Mouse (Mus musculus): Measurements from ENCODE around the gene Rpl11. TPM values are rescaled to one million over a fixed set of nuclear protein-coding genes. Genes with fewer than 3 reads are reported as not detected.
"Not testable (repeated sequence)": the region's sequence is repeated elsewhere in the genome, so short reads cannot be mapped to it uniquely, and the experiment has no call there.

Rpl11 gene
- polyA plus RNA-seq, 1 experiment from 2014 or later, result 481 TPM

DNA sequence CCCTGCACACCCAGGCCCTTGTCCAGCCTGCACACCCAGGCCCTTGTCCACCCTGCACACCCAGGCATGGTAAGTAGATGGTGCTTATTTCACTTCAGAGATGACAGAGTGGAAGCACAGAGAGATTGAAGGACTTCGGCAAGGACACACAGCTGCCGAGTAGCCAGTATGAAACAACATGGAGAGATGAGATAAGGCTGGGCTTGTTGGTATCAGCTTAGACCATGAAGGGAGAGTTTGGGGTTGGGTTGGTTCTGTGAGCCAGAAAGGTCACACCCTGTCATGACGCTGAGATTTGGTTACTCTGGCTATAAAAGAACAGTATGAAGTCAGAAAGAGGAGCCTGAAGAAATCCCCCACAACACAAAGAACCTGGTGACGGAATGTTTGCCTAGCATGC lies 16.1 kb upstream of the Rpl11 start:
- ATAC-seq (ENCODE audit: low FRiP score, low read depth), result no peak
- no peak overlapping the region for H3K4me3 ChIP-seq
- WGBS, result 77% methylated on average over 4 of the region's 4 CpGs

DNA sequence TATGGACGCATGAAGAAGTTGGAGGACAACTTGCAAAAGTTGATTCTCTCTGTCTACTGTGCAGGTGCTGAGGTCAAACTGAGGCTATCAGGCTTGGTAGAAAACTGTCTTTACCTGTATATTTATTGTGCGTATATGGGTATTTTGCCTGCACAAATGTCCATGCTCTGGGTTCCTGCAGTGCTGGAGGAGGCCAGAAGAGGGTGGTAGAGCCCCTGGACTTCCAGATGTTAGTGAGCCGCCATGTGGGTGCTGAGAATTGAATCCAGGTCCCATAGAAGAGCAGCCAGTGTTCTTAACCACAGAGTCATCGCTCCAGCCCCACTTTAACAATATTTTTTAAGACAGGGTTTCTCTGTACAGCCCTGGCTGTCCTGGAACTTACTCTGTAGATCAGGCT lies 9.9 kb upstream of the Rpl11 start:
- no peak overlapping the region for H3K4me2 ChIP-seq (replicated peaks)
- H3K27me3 ChIP-seq, result no peaks in the 10 kb centered on the region
- no peaks in the 10 kb centered on the region for H3K9me3 ChIP-seq
- H3K4me1 ChIP-seq, result no peaks in the 10 kb centered on the region
- WGBS, result 88% methylated on average over 4 of the region's 4 CpGs
- no peak overlapping the region for H3K4me3 ChIP-seq
- H3K9ac ChIP-seq, result no peak overlapping the region
- ATAC-seq (ENCODE audit: low FRiP score, low read depth), result no peak
- H3K27ac ChIP-seq, result no peak overlapping the region
- no peaks in the 10 kb centered on the region for H3K36me3 ChIP-seq

More for the DNA sequence above, 16.1 kb upstream of the Rpl11 start:
- Histone ChIP-seq H3K4me2 (replicated peaks) (no peak overlapping the region), H3K4me1 (peaks cover 18% of the 10 kb centered on the region), H3K27me3 (no peaks in the 10 kb centered on the region), H3K9me3 (no peaks in the 10 kb centered on the region), H3K9ac (no peak overlapping the region), H3K27ac (no peak overlapping the region), H3K36me3 (no peaks in the 10 kb centered on the region)

DNA sequence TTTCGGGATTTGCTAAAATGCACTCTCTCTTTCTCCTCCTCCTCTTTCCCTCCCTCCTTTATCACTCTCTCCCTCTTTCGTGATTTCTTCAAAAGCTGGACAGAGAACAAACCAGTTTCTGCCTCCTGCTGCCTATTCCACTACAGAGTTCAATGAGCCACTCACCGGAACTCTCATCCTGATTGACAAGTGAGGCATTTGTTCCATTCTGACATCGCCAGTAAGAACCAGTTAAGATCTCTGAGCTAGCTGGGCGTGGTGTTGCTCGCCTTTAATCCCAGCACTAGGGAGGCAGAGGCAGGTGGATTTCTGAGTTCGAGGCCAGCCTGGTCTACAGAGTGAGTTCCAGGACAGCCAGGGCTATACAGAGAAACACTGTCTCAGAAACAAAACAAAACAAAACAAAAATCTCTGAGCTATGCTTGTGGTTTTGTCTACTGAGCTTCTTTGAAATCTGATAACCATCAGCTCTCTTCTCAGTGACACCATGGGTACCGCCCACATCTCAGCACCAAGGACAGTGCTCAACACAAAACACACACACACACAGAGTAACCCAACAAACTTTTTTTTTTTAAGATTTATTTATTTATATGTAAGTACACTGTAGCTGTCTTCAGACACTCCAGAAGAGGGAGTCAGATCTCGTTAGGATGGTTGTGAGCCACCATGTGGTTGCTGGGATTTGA lies 6.7 kb upstream of the Rpl11 start:
- ATAC-seq (ENCODE audit: low FRiP score, low read depth); H3K4me3 ChIP-seq; H3K9ac ChIP-seq; H3K4me2 ChIP-seq (replicated peaks); H3K9me3 ChIP-seq; H3K4me1 ChIP-seq; H3K27me3 ChIP-seq; H3K27ac ChIP-seq; H3K36me3 ChIP-seq: not testable (repeated sequence)
- 68% methylated on average over 9 of the region's 9 CpGs for WGBS

DNA sequence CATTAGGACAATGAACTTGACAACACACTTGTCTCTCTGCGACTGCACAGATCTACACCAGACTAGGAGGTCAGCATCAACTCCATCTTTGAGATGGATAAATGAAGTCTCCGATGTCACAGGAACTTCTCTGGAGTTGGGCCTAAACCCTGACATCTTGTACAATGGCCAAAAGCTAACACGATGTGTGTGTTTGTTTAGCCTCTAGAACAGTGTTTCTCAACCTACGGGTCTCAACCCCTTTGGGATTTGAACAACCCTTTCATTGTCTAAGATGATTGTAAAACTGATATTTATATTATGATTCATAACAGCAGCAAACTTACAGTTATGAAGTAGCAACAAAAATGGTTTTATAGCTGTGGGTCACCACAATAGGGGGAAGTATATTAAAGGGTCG lies 4.7 kb upstream of the Rpl11 start:
- H3K9ac ChIP-seq, result no peak overlapping the region
- ATAC-seq (ENCODE audit: low FRiP score, low read depth), result no peak
- H3K36me3 ChIP-seq, result no peaks in the 10 kb centered on the region
- no peaks in the 10 kb centered on the region for H3K4me1 ChIP-seq
- no peak overlapping the region for H3K4me3 ChIP-seq
- 89% methylated on average over 5 of the region's 5 CpGs for WGBS
- no peak overlapping the region for H3K27ac ChIP-seq
- no peak overlapping the region for H3K4me2 ChIP-seq (replicated peaks)
- no peaks in the 10 kb centered on the region for H3K27me3 ChIP-seq
- no peaks in the 10 kb centered on the region for H3K9me3 ChIP-seq

DNA sequence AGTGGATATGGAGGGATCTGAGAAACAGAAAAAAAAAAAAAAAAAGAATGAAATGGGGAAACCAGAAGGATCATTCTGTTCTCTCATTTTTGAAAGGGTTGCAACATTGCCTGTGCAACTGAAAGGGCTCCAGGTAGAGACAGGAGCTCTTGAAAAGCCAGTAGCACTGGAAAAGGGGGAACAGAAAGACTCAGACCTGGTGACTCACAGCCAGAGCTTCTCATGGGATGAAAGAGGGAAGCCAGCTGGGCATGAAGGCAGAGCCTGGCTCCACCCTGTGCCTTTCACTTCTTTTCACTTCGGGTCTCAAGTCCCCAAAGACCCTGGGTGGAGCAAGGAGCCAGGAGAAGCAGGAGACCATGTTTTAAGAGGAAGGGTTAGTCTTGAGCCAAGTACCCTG lies 2.8 kb upstream of the Rpl11 start:
- no peaks in the 10 kb centered on the region for H3K9me3 ChIP-seq
- WGBS, result 54% methylated on average over 1 of the region's 1 CpGs
- H3K4me3 ChIP-seq, result no peak overlapping the region
- H3K4me1 ChIP-seq, result peaks cover 13% of the 10 kb centered on the region
- no peak overlapping the region for H3K4me2 ChIP-seq (replicated peaks)
- H3K36me3 ChIP-seq, result peaks cover 12% of the 10 kb centered on the region
- H3K27ac ChIP-seq, result no peak overlapping the region
- no peak for ATAC-seq (ENCODE audit: low FRiP score, low read depth)
- H3K9ac ChIP-seq, result no peak overlapping the region
- no peaks in the 10 kb centered on the region for H3K27me3 ChIP-seq

DNA sequence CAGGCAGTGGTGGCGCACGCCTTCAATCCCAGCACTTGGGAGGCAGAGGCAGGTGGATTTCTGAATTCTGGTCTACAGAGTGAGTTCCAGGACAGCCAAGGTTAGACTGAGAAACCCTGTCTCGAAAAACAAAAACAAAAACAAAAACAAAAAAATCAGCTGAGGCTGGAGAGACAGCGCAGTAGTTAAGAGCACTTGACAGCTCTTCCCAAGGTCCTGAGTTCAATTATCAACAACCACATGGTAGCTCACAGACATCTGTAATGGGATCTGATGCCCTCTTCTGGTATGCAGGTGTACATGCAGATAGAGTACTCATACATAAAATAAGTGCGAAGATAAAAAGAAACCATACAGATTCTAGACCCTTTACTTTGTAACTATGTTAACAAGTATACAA lies 615 bp upstream of the Rpl11 start:
- Histone ChIP-seq H3K9me3 (no peaks in the 10 kb centered on the region), H3K27ac (no peak overlapping the region), H3K36me3 (peaks cover 34% of the 10 kb centered on the region), H3K27me3 (no peaks in the 10 kb centered on the region), H3K4me3 (no peak overlapping the region), H3K9ac (no peak overlapping the region), H3K4me2 (replicated peaks) (no peak overlapping the region), H3K4me1 (peaks cover 20% of the 10 kb centered on the region)
- 81% methylated on average over 5 of the region's 5 CpGs for WGBS
- ATAC-seq (ENCODE audit: low FRiP score, low read depth), result no peak

DNA sequence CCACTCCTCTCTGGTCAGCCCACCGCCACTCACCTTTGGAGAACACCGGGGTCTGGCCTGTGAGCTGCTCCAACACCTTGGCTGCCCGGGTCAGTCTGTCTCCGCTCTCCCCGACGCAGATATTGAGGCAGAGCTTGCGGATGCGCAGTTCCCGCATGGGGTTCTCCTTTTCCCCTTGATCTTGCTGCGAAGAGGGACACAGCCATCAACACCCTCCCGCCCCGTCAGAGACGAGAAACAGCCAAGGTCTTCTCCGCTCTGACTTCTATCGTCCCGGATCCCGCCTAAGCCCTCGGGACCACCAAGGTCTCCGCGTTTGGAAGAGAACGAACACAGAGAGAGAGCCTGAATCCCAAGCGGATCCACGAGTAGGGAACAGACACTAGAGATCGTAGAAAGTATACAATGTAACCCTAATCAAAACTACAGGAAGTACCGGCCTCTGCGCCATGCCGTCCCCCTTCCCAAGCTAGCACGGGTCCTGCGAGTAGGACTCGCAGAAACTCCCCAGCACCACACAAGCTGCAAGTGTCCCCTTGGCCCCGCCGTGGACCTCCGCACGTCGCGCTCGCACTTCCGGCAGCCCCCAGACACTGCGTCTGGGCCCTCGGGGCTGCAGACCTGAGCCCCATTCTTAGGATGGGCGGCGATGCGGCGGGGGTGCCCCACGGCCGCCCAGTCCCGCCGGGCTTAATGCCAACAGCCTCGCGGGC lies 538 bp downstream of the Rpl11 start:
- H3K36me3 ChIP-seq, result peaks cover 45% of the 10 kb centered on the region
- H3K9me3 ChIP-seq, result no peaks in the 10 kb centered on the region
- WGBS, result under 1% methylated on average over 50 of the region's 50 CpGs
- peak overlapping the region; percentile 91 for H3K27ac ChIP-seq
- H3K4me2 ChIP-seq (replicated peaks), result peak overlapping the region; percentile 95
- H3K4me3 ChIP-seq, result peak overlapping the region; percentile 99
- no peaks in the 10 kb centered on the region for H3K27me3 ChIP-seq
- peak; percentile 79; the same call in 1 of the 2 replicates for ATAC-seq (ENCODE audit: low FRiP score, low read depth)
- peak overlapping the region; percentile 99 for H3K9ac ChIP-seq
- H3K4me1 ChIP-seq, result peaks cover 20% of the 10 kb centered on the region

DNA sequence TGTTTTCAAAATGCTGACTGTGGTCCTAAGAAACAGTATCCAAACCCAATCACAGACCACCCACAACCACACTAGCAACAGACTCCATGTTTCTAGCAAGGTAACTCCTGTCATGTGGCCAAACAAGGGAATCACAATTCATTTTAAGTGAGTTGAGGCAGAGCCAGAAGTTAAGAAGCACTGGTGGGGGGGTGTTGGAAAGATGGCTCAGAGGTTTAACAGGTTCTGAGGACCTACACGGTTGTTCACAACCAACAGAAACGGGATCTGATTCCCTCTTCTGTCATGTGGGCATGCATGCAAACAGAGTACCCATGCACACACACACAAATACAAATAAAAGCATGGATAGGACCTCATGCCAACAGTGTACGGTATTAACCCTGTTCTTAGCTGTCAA lies 1.2 kb downstream of the Rpl11 start:
- 4% methylated on average over 3 of the region's 3 CpGs for WGBS
- peaks cover 50% of the 10 kb centered on the region for H3K36me3 ChIP-seq
- H3K4me1 ChIP-seq, result peaks cover 20% of the 10 kb centered on the region
- peak overlapping the region; percentile 95 for H3K4me2 ChIP-seq (replicated peaks)
- 0 out of 2 replicates have a peak overlapping the region, but pooled peaks have one; percentile 22 for H3K27ac ChIP-seq
- no peak for ATAC-seq (ENCODE audit: low FRiP score, low read depth)
- H3K27me3 ChIP-seq, result no peaks in the 10 kb centered on the region
- H3K4me3 ChIP-seq, result peak overlapping the region; percentile 99
- H3K9me3 ChIP-seq, result no peaks in the 10 kb centered on the region
- H3K9ac ChIP-seq, result peak overlapping the region; percentile 99

DNA sequence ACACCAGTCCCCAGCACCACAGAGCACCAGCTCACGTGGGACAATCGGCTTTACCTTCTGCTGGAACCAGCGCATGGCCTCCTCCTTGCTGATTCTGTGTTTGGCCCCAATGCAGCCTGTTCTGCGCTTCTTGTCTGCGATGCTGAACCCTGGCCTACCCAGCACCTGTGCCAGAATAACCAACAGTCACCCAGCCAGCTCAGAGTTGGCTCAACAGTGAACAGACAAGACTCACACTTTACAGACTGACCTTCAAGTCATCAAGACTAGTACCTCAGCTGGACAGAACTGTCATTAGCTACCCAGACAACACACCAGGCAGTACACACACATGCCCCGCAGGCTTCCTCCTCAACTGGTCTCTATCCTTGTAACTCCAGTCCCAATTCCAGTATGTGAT lies 3.0 kb downstream of the Rpl11 start:
- no peak overlapping the region for H3K4me2 ChIP-seq (replicated peaks)
- no peak overlapping the region for H3K4me3 ChIP-seq
- ATAC-seq (ENCODE audit: low FRiP score, low read depth), result no peak
- H3K9ac ChIP-seq, result peak overlapping the region; percentile 50; the same call in 1 of the 2 replicates
- H3K27me3 ChIP-seq, result no peaks in the 10 kb centered on the region
- peaks cover 20% of the 10 kb centered on the region for H3K4me1 ChIP-seq
- WGBS, result 96% methylated on average over 6 of the region's 6 CpGs
- peaks cover 66% of the 10 kb centered on the region for H3K36me3 ChIP-seq
- no peak overlapping the region for H3K27ac ChIP-seq
- H3K9me3 ChIP-seq, result no peaks in the 10 kb centered on the region

DNA sequence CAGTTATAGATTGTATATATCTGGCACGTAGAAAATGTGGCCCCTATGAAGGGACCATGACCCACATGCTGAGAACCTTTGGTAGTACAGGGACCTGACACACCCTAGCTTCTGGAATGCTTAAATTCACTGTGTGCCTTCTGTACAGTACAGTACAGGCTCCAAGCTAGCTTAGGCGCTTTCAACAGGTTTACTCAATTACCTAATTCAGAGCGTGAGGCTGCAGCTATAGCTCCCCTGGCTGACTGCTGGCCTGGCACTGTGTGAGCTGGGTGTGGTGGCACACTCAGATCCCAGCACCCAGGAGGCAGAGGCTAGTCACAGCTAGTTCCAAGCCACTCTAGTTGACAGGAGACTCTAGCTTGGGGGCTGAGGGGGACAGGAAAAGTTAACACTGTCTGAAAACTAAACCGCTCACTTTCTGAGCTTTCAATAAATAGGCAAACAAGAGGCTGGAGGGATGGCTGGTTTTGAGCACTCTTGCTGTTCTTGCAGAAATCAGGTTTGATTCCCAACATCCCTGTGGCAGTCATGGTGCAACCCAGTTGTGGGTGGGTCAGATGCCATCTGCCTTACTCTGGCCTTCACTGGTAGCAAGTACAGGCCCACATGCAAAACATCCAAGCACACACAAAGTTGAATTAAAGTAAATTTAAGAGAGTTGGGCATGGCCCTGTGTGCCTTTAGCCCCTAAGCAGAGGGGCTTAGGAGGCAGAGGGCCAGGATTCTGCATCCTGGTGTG lies 4.8 kb downstream of the Rpl11 start:
- no peak overlapping the region for H3K4me3 ChIP-seq
- H3K9me3 ChIP-seq, result no peaks in the 10 kb centered on the region
- H3K4me1 ChIP-seq, result peaks cover 20% of the 10 kb centered on the region
- no peak for ATAC-seq (ENCODE audit: low FRiP score, low read depth)
- H3K36me3 ChIP-seq, result peaks cover 77% of the 10 kb centered on the region
- no peaks in the 10 kb centered on the region for H3K27me3 ChIP-seq
- peak overlapping the region; percentile 31; the same call in 1 of the 2 replicates for H3K9ac ChIP-seq
- H3K27ac ChIP-seq, result no peak overlapping the region
- no peak overlapping the region for H3K4me2 ChIP-seq (replicated peaks)
- 67% methylated on average over 4 of the region's 4 CpGs for WGBS

DNA sequence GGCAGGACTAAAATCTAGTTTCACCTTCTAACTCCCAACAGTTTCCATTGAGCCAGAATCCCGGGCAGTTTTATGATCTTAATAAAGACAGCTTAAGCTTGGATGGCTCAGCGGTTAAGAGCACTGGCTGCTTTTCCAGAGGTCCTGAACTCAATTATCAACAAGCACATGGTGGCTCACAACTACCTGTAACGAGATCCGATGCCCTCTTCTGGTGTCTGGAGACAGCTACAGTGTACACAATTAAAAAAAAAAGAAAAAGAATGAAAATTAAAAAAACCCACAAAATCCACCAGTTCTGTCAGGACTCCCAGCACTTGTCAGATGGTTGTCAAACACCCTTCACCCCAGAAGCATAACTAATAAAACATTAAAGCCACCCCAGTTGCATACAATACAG lies 5.6 kb downstream of the Rpl11 start:
- Histone ChIP-seq H3K4me2 (replicated peaks) (no peak overlapping the region), H3K27ac (no peak overlapping the region), H3K36me3 (peaks cover 79% of the 10 kb centered on the region), H3K4me1 (peaks cover 20% of the 10 kb centered on the region), H3K9ac (peak overlapping the region; percentile 31; the same call in 1 of the 2 replicates), H3K9me3 (no peaks in the 10 kb centered on the region), H3K27me3 (no peaks in the 10 kb centered on the region), H3K4me3 (no peak overlapping the region)
- no peak for ATAC-seq (ENCODE audit: low FRiP score, low read depth)
- 19% methylated on average over 4 of the region's 4 CpGs for WGBS

DNA sequence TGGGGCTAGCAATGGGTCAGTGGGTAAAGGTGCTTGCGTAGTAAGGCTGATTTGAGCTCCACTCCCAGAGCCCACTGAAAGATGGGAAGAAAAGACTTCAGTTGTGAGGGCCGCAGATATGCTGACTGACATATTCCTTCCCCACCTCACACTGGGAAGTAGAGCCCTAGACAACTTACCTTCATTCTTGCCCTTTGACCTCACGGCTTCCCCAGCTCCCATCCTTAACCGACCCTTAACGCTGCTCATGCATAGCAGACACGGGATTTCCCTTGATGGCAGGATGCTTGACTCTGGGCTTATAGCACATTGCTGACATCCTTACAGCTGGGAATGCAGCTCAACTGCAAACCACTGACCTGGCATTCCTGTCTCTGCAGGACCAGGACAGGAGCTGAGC lies 6.3 kb downstream of the Rpl11 start:
- H3K36me3 ChIP-seq, result peaks cover 75% of the 10 kb centered on the region
- H3K9ac ChIP-seq, result 0 out of 2 replicates have a peak overlapping the region, but pooled peaks have one; percentile 45
- no peaks in the 10 kb centered on the region for H3K27me3 ChIP-seq
- peaks cover 16% of the 10 kb centered on the region for H3K4me1 ChIP-seq
- H3K9me3 ChIP-seq, result no peaks in the 10 kb centered on the region
- H3K4me2 ChIP-seq (replicated peaks), result no peak overlapping the region
- no peak for ATAC-seq (ENCODE audit: low FRiP score, low read depth)
- H3K4me3 ChIP-seq, result no peak overlapping the region
- 73% methylated on average over 6 of the region's 6 CpGs for WGBS
- no peak overlapping the region for H3K27ac ChIP-seq
